Mouse (Mus musculus): ENCODE data around the gene Zfp821.

- TF ChIP-seq POLR2A (IDR thresholded peaks at IDR 0.05; ENCODE audit: low read depth, low read length) (no peak), CTCF (conservative IDR thresholded peaks at IDR 0.05 in 1 of 2, IDR thresholded peaks at IDR 0.05 in 1 of 2; ENCODE audit: low read depth in 2 of 2, low read length in 2 of 2) (no peak), ETS1 (conservative IDR thresholded peaks at IDR 0.05; ENCODE audit: low read depth, low read length) (no peak), USF1 (IDR thresholded peaks at IDR 0.05; ENCODE audit: low read depth, low read length) (no peak), MAX (IDR thresholded peaks at IDR 0.05; ENCODE audit: low read length) (no peak), BHLHE40 (IDR thresholded peaks at IDR 0.05; ENCODE audit: low read depth, low read length) (no peak), EP300 (IDR thresholded peaks at IDR 0.05; ENCODE audit: low read length) (no peak), RAD21 (IDR thresholded peaks at IDR 0.05; ENCODE audit: low read depth, low read length) (no peak)
Measured at GRCm38 (mm10) chr8:109736819-109737218, 31.5 kb downstream of the Zfp821 start.

Measured in CH12.LX (cell line).